Comparison of ENCODE assay signal across 9 mouse cellular contexts in the genomic region with DNA sequence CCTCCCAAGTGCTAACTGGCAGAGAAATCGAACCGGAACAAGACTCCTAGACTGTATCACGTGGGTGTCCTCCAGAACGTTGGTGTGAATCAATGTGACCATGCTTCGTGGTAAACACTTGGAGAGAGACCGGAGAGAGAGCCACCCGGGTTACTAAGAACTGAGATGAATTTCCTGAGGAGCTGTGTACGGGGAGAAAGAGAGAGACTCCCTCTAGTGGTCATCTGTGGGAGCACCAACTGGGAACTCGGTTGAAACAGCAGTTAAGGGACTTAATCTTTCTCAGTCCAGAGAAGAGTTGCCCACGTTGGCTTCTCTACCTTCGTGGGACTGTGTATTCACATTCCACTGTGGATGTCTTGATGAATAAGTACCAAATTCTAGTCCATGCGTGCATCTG. TPM values are rescaled to one million over a fixed set of nuclear protein-coding genes. Genes with fewer than 3 reads are reported as not detected.
A peak's percentile ranks its signal among the peaks of the same experiment; 100 is the strongest.
DNase-seq lines count a peak whose midpoint lies in the region; ATAC-seq and TF ChIP-seq lines count a peak whose summit lies in the region.
"Had no signal": no experiment of that assay in that cellular context is flagged by ENCODE, and none has a peak within 500 bp of the region (broad histone marks: within the 10 kb centered on the region; RNA-seq: fewer than 3 reads in every experiment).

No protein-coding gene starts in this region.

- H3K4me2 ChIP-seq in kidney, embryonic 14.5 days (replicated peaks; ENCODE audit: low read depth, low read length), result no peak overlapping the region
- H3K4me2 ChIP-seq in limb, embryonic 11.5 days (ENCODE audit: low read depth, severe bottlenecking), result no peak overlapping the region
- H3K4me2 ChIP-seq: neural tube, embryonic 12.5 days had no signal

- H3K4me1 ChIP-seq in kidney, adult 2 months (ENCODE audit: control insufficient read depth, insufficient read depth, low read length), result no peaks in the 10 kb centered on the region
- no peaks in the 10 kb centered on the region for H3K4me1 ChIP-seq in kidney, embryonic 14.5 days (ENCODE audit: control insufficient read depth, insufficient read depth, low read length)
- H3K4me1 ChIP-seq in cerebellum, adult 2 months (ENCODE audit: control insufficient read depth, insufficient read depth, low read length), result no peaks in the 10 kb centered on the region
- H3K4me1 ChIP-seq in limb, embryonic 11.5 days (ENCODE audit: control insufficient read depth, insufficient read depth, low read length), result no peaks in the 10 kb centered on the region
- H3K4me1 ChIP-seq: neural tube, embryonic 12.5 days had no signal

- peak; percentile 66 for DNase-seq in kidney, adult 2 months
- DNase-seq in MN1 (ENCODE audit: low spot score), result peak; percentile 33
- DNase-seq in cerebellum, adult 2 months, result peak; percentile 39 to 55
- DNase-seq in heart, postnatal 36 days, result peak; percentile 30 to 41
- peak; percentile 66 for DNase-seq in limb, embryonic 11.5 days (ENCODE audit: low spot score)
- peak; percentile 56 for DNase-seq in right cerebral cortex, adult 18-20 months
- DNase-seq in Muller cell, postnatal 12 days (ENCODE audit: inconsistent ontology term), result no peak

- intact Hi-C loops in heart, postnatal 36 days (cut with DNase I), result loop anchor here (10.0 kb wide), 1 partner anchor 368 kb away; no protein-coding TSS in a partner anchor

- no peak overlapping the region for H3K4me3 ChIP-seq in kidney, adult 2 months (ENCODE audit: insufficient read depth, low read depth, low read length)
- no peak overlapping the region for H3K4me3 ChIP-seq in kidney, embryonic 14.5 days (ENCODE audit: low read length)
- H3K4me3 ChIP-seq in cerebellum, adult 2 months (replicated peaks; ENCODE audit: insufficient read depth, low read depth, low read length), result no peak overlapping the region
- no peak overlapping the region for H3K4me3 ChIP-seq in limb, embryonic 11.5 days (ENCODE audit: low read depth, low read length)
- H3K4me3 ChIP-seq: neural tube, embryonic 12.5 days had no signal

- no peak overlapping the region for H3K9ac ChIP-seq in kidney, embryonic 14.5 days (ENCODE audit: low read depth, low read length)
- H3K9ac ChIP-seq in limb, embryonic 11.5 days (ENCODE audit: low read length), result no peak overlapping the region
- H3K9ac ChIP-seq: neural tube, embryonic 12.5 days had no signal

- no peak overlapping the region for H3K27ac ChIP-seq in kidney, adult 2 months (ENCODE audit: insufficient read depth, low read depth, low read length)
- no peak overlapping the region for H3K27ac ChIP-seq in kidney, embryonic 14.5 days (ENCODE audit: low read depth, low read length)
- H3K27ac ChIP-seq in cerebellum, adult 2 months (ENCODE audit: insufficient read depth, low read length), result no peak overlapping the region
- no peak overlapping the region for H3K27ac ChIP-seq in limb, embryonic 11.5 days (replicated peaks; ENCODE audit: low read depth, low read length)
- H3K27ac ChIP-seq: neural tube, embryonic 12.5 days had no signal

- WGBS in kidney, adult 2 months, result 49% methylated on average over 12 of the region's 12 CpGs
- WGBS in kidney, embryonic 14.5 days, result 59% methylated on average over 12 of the region's 12 CpGs
- WGBS in cerebellum, adult 2 months, result 48% methylated on average over 12 of the region's 12 CpGs
- WGBS in limb, embryonic 11.5 days, result 50% methylated on average over 12 of the region's 12 CpGs

- H3K27me3 ChIP-seq in kidney, adult 2 months (replicated peaks; ENCODE audit: control insufficient read depth, insufficient read depth, low read length), result no peaks in the 10 kb centered on the region
- no peaks in the 10 kb centered on the region for H3K27me3 ChIP-seq in kidney, embryonic 14.5 days (ENCODE audit: control insufficient read depth, insufficient read depth, low read length)
- H3K27me3 ChIP-seq in cerebellum, adult 2 months (ENCODE audit: control insufficient read depth, insufficient read depth, low read length), result no peaks in the 10 kb centered on the region
- no peaks in the 10 kb centered on the region for H3K27me3 ChIP-seq in limb, embryonic 11.5 days (ENCODE audit: control insufficient read depth, insufficient read depth, low read length)
- H3K27me3 ChIP-seq: neural tube, embryonic 12.5 days had no signal

- no peak for ATAC-seq in kidney, embryonic 14.5 days (ENCODE audit: low FRiP score, low TSS enrichment)
- no peak for ATAC-seq in limb, embryonic 11.5 days (ENCODE audit: insufficient number of reproducible peaks, low FRiP score, low TSS enrichment, low read depth)

- H3K9me3 ChIP-seq in kidney, embryonic 14.5 days (ENCODE audit: control insufficient read depth, low read length), result peaks cover 3% of the 10 kb centered on the region; the same call in 1 of the 2 replicates
- H3K9me3 ChIP-seq in limb, embryonic 11.5 days (ENCODE audit: control insufficient read depth, low read length), result no peaks in the 10 kb centered on the region
- H3K9me3 ChIP-seq: neural tube, embryonic 12.5 days had no signal

- H3K36me3 ChIP-seq in kidney, adult 2 months (ENCODE audit: control insufficient read depth, insufficient read depth, low read length), result no peaks in the 10 kb centered on the region
- H3K36me3 ChIP-seq in kidney, embryonic 14.5 days (ENCODE audit: control insufficient read depth, insufficient read depth, low read length), result no peaks in the 10 kb centered on the region
- no peaks in the 10 kb centered on the region for H3K36me3 ChIP-seq in limb, embryonic 11.5 days (ENCODE audit: control insufficient read depth, insufficient read depth, low read length)
- H3K36me3 ChIP-seq: neural tube, embryonic 12.5 days had no signal

- peak; percentile 63 for TF ChIP-seq CTCF in kidney, adult 2 months (conservative IDR thresholded peaks at IDR 0.05; ENCODE audit: insufficient read depth, insufficient read length, low read depth, low read length)
- peak; percentile 65; the same call in 1 of the 2 replicates for TF ChIP-seq CTCF in cerebellum, adult 2 months (IDR thresholded peaks at IDR 0.05; ENCODE audit: borderline replicate concordance, insufficient read depth, low read depth, low read length)

- TF ChIP-seq POLR2A in kidney, adult 2 months (IDR thresholded peaks at IDR 0.05; ENCODE audit: low read depth, low read length), result no peak
- no peak for TF ChIP-seq POLR2A in cerebellum, adult 2 months (IDR thresholded peaks at IDR 0.05; ENCODE audit: borderline replicate concordance, insufficient read depth, low read length)

RNA-seq across cellular contexts. Expression of a gene that starts 53.3 kb away (rescaled TPM):
- 16.6 and 24.5 TPM in 2 replicates for polyA plus RNA-seq in kidney, adult 2 months (2012; rRNA removed)
- 76.0 and 120 TPM in 2 replicates for polyA plus RNA-seq in kidney, embryonic 14.5 days (2014; fragmentation: Nextera tagmentation; extraction: Ambion mirVana)
- polyA plus RNA-seq in cerebellum, adult 2 months (2012; rRNA removed), result 111 and 117 TPM in 2 replicates
- total RNA-seq in heart, postnatal 36 days (2021), result 10 to 100 TPM; 42.2 to 44.1 TPM
- polyA plus RNA-seq in limb, embryonic 11.5 days (2014; fragmentation: Nextera tagmentation; extraction: Ambion mirVana), result 129 and 133 TPM in 2 replicates
